Mouse (Mus musculus): ENCODE results near the gene Psme1. TPM values are rescaled to one million over a fixed set of nuclear protein-coding genes. Genes with fewer than 3 reads are reported as not detected.

Gene Psme1
- total and polyA plus RNA-seq, 2 experiments from 2014 or later = 145 to 250 TPM

DNA sequence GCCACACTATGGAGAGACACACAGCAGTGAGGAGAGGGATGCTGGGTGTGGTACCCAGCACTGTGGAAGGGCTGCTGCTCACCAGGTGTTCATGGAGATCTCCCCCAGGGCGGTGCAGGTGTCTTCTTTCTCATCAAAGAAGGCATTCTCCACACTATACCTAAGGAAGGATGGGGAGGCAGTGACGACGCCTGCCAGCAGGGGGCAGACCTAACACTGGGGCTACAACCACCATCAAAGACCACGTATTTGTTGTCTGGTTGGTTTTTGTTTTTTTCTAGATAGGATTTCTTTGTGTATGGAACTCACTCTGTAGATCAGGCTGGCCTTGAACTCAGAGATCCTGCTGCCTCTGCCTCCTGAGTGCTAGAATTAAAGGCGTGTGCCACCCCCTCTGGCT lies 51.4 kb downstream of the Psme1 start:
- no peaks in the 10 kb centered on the region for H3K27me3 ChIP-seq (ENCODE audit: control insufficient read depth, insufficient read depth, low read length)
- H3K4me2 ChIP-seq (ENCODE audit: low read depth, low read length) = no peak overlapping the region
- no peaks in the 10 kb centered on the region for H3K9me3 ChIP-seq (replicated peaks; ENCODE audit: control insufficient read depth, low read length)
- no peak overlapping the region for H3K27ac ChIP-seq (ENCODE audit: low read depth)
- H3K4me3 ChIP-seq (ENCODE audit: low read depth, low read length) = no peak overlapping the region
- WGBS = 46% methylated on average over 5 of the region's 5 CpGs
- TF ChIP-seq CTCF (IDR thresholded peaks at IDR 0.05; ENCODE audit: low read depth) = peak; percentile 68
- TF ChIP-seq EP300 (IDR thresholded peaks at IDR 0.05; ENCODE audit: low read depth) = no peak
- peaks cover 95% of the 10 kb centered on the region for H3K36me3 ChIP-seq (replicated peaks; ENCODE audit: control insufficient read depth, insufficient read depth, low read length)
- no peak for ATAC-seq (ENCODE audit: insufficient read depth, low read depth)
- H3K4me1 ChIP-seq (ENCODE audit: control insufficient read depth, insufficient read depth) = no peaks in the 10 kb centered on the region
- no peak overlapping the region for H3K9ac ChIP-seq (replicated peaks; ENCODE audit: low read depth, low read length)
- no peak for DNase-seq (ENCODE audit: low spot score)

Other genes with a start within 250 kb of the Psme1 start
Only the 30 nearest of the 31 such genes appear.
- gene Dhrs4, start 99.4 kb upstream of the Psme1 start, total RNA-seq (2014; rRNA removed; ENCODE audit: low replicate concordance) = 36.5 and 48.8 TPM in 2 replicates
- 82.5 and 83.3 TPM in 2 replicates for gene Dhrs4, start 99.4 kb upstream of the Psme1 start, polyA plus RNA-seq (2015; fragmentation: Nextera tagmentation; extraction: Ambion mirVana)
- gene Carmil3, start 87.5 kb upstream of the Psme1 start, total RNA-seq (2014; rRNA removed; ENCODE audit: low replicate concordance) = 3.4 and 6.1 TPM in 2 replicates
- gene Carmil3, start 87.5 kb upstream of the Psme1 start, polyA plus RNA-seq (2015; fragmentation: Nextera tagmentation; extraction: Ambion mirVana) = 0.49 and 0.56 TPM in 2 replicates
- 0.08 TPM in 1 of 2 replicates, not detected in the other for gene Cpne6, start 67.7 kb upstream of the Psme1 start, total RNA-seq (2014; rRNA removed; ENCODE audit: low replicate concordance)
- gene Cpne6, start 67.7 kb upstream of the Psme1 start, polyA plus RNA-seq (2015; fragmentation: Nextera tagmentation; extraction: Ambion mirVana) = 0.08 and 0.26 TPM in 2 replicates
- not detected in 2 replicates for gene Nrl, start 53.1 kb upstream of the Psme1 start, total RNA-seq (2014; rRNA removed; ENCODE audit: low replicate concordance)
- not detected in 2 replicates for gene Nrl, start 53.1 kb upstream of the Psme1 start, polyA plus RNA-seq (2015; fragmentation: Nextera tagmentation; extraction: Ambion mirVana)
- 48.3 and 85.2 TPM in 2 replicates for gene Pck2, start 37.9 kb upstream of the Psme1 start, total RNA-seq (2014; rRNA removed; ENCODE audit: low replicate concordance)
- gene Pck2, start 37.9 kb upstream of the Psme1 start, polyA plus RNA-seq (2015; fragmentation: Nextera tagmentation; extraction: Ambion mirVana) = 22.6 and 24.2 TPM in 2 replicates
- 74.4 and 84.9 TPM in 2 replicates for gene Dcaf11, start 18.1 kb upstream of the Psme1 start, total RNA-seq (2014; rRNA removed; ENCODE audit: low replicate concordance)
- 75.2 and 81.6 TPM in 2 replicates for gene Dcaf11, start 18.1 kb upstream of the Psme1 start, polyA plus RNA-seq (2015; fragmentation: Nextera tagmentation; extraction: Ambion mirVana)
- 15.5 TPM in 1 of 2 replicates, not detected in the other for gene A730061H03Rik, start 17.7 kb upstream of the Psme1 start, total RNA-seq (2014; rRNA removed; ENCODE audit: low replicate concordance)
- 1.3 and 1.4 TPM in 2 replicates for gene A730061H03Rik, start 17.7 kb upstream of the Psme1 start, polyA plus RNA-seq (2015; fragmentation: Nextera tagmentation; extraction: Ambion mirVana)
- 212 and 277 TPM in 2 replicates for gene Fitm1, start 2.5 kb upstream of the Psme1 start, total RNA-seq (2014; rRNA removed; ENCODE audit: low replicate concordance)
- 181 and 195 TPM in 2 replicates for gene Fitm1, start 2.5 kb upstream of the Psme1 start, polyA plus RNA-seq (2015; fragmentation: Nextera tagmentation; extraction: Ambion mirVana)
- 36.1 and 37.6 TPM in 2 replicates for gene Emc9, start 7.2 kb downstream of the Psme1 start, total RNA-seq (2014; rRNA removed; ENCODE audit: low replicate concordance)
- 52.9 and 54.1 TPM in 2 replicates for gene Emc9, start 7.2 kb downstream of the Psme1 start, polyA plus RNA-seq (2015; fragmentation: Nextera tagmentation; extraction: Ambion mirVana)
- gene Psme2, start 13.0 kb downstream of the Psme1 start, total RNA-seq (2014; rRNA removed; ENCODE audit: low replicate concordance) = 35.3 and 352 TPM in 2 replicates
- 220 and 234 TPM in 2 replicates for gene Psme2, start 13.0 kb downstream of the Psme1 start, polyA plus RNA-seq (2015; fragmentation: Nextera tagmentation; extraction: Ambion mirVana)
- 15.0 and 20.1 TPM in 2 replicates for gene Rnf31, start 13.6 kb downstream of the Psme1 start, total RNA-seq (2014; rRNA removed; ENCODE audit: low replicate concordance)
- gene Rnf31, start 13.6 kb downstream of the Psme1 start, polyA plus RNA-seq (2015; fragmentation: Nextera tagmentation; extraction: Ambion mirVana) = 10.3 and 13.6 TPM in 2 replicates
- 31.5 and 44.7 TPM in 2 replicates for gene Irf9, start 25.4 kb downstream of the Psme1 start, total RNA-seq (2014; rRNA removed; ENCODE audit: low replicate concordance)
- gene Irf9, start 25.4 kb downstream of the Psme1 start, polyA plus RNA-seq (2015; fragmentation: Nextera tagmentation; extraction: Ambion mirVana) = 11.6 and 14.2 TPM in 2 replicates
- 1.5 and 9.1 TPM in 2 replicates for gene Rec8, start 39.9 kb downstream of the Psme1 start, total RNA-seq (2014; rRNA removed; ENCODE audit: low replicate concordance)
- 1.9 and 2.1 TPM in 2 replicates for gene Rec8, start 39.9 kb downstream of the Psme1 start, polyA plus RNA-seq (2015; fragmentation: Nextera tagmentation; extraction: Ambion mirVana)
- gene Ipo4, start 57.8 kb downstream of the Psme1 start, total RNA-seq (2014; rRNA removed; ENCODE audit: low replicate concordance) = 34.9 and 49.8 TPM in 2 replicates
- gene Ipo4, start 57.8 kb downstream of the Psme1 start, polyA plus RNA-seq (2015; fragmentation: Nextera tagmentation; extraction: Ambion mirVana) = 32.0 and 37.6 TPM in 2 replicates
- 0.15 and 6.9 TPM in 2 replicates for gene Gm49378, start 59.8 kb downstream of the Psme1 start, total RNA-seq (2014; rRNA removed; ENCODE audit: low replicate concordance)
- gene Gm49378, start 59.8 kb downstream of the Psme1 start, polyA plus RNA-seq (2015; fragmentation: Nextera tagmentation; extraction: Ambion mirVana) = 1.1 and 1.2 TPM in 2 replicates
- gene Tm9sf1, start 65.7 kb downstream of the Psme1 start, total RNA-seq (2014; rRNA removed; ENCODE audit: low replicate concordance) = 62.8 and 83.3 TPM in 2 replicates
- gene Tm9sf1, start 65.7 kb downstream of the Psme1 start, polyA plus RNA-seq (2015; fragmentation: Nextera tagmentation; extraction: Ambion mirVana) = 62.7 and 67.4 TPM in 2 replicates
- 0.12 TPM in 1 of 2 replicates, not detected in the other for gene Tssk4, start 72.1 kb downstream of the Psme1 start, total RNA-seq (2014; rRNA removed; ENCODE audit: low replicate concordance)
- gene Tssk4, start 72.1 kb downstream of the Psme1 start, polyA plus RNA-seq (2015; fragmentation: Nextera tagmentation; extraction: Ambion mirVana) = 0.25 and 0.31 TPM in 2 replicates
- 62.4 and 66.0 TPM in 2 replicates for gene Mdp1, start 82.4 kb downstream of the Psme1 start, total RNA-seq (2014; rRNA removed; ENCODE audit: low replicate concordance)
- 98.6 and 104 TPM in 2 replicates for gene Mdp1, start 82.4 kb downstream of the Psme1 start, polyA plus RNA-seq (2015; fragmentation: Nextera tagmentation; extraction: Ambion mirVana)
- gene Gmpr2, start 93.8 kb downstream of the Psme1 start, total RNA-seq (2014; rRNA removed; ENCODE audit: low replicate concordance) = 27.4 and 31.8 TPM in 2 replicates
- gene Gmpr2, start 93.8 kb downstream of the Psme1 start, polyA plus RNA-seq (2015; fragmentation: Nextera tagmentation; extraction: Ambion mirVana) = 27.7 and 29.2 TPM in 2 replicates
- gene Nedd8, start 94.0 kb downstream of the Psme1 start, total RNA-seq (2014; rRNA removed; ENCODE audit: low replicate concordance) = 137 and 141 TPM in 2 replicates
- 460 and 483 TPM in 2 replicates for gene Nedd8, start 94.0 kb downstream of the Psme1 start, polyA plus RNA-seq (2015; fragmentation: Nextera tagmentation; extraction: Ambion mirVana)
- 11.9 and 20.2 TPM in 2 replicates for gene Tinf2, start 103.7 kb downstream of the Psme1 start, total RNA-seq (2014; rRNA removed; ENCODE audit: low replicate concordance)
- 15.9 and 17.1 TPM in 2 replicates for gene Tinf2, start 103.7 kb downstream of the Psme1 start, polyA plus RNA-seq (2015; fragmentation: Nextera tagmentation; extraction: Ambion mirVana)
- 0.85 and 1.3 TPM in 2 replicates for gene Tgm1, start 135.8 kb downstream of the Psme1 start, total RNA-seq (2014; rRNA removed; ENCODE audit: low replicate concordance)
- 0.11 and 0.27 TPM in 2 replicates for gene Tgm1, start 135.8 kb downstream of the Psme1 start, polyA plus RNA-seq (2015; fragmentation: Nextera tagmentation; extraction: Ambion mirVana)
- 35.6 and 36.8 TPM in 2 replicates for gene Rabggta, start 144.1 kb downstream of the Psme1 start, total RNA-seq (2014; rRNA removed; ENCODE audit: low replicate concordance)
- 20.8 and 21.8 TPM in 2 replicates for gene Rabggta, start 144.1 kb downstream of the Psme1 start, polyA plus RNA-seq (2015; fragmentation: Nextera tagmentation; extraction: Ambion mirVana)
- 51.9 and 58.1 TPM in 2 replicates for gene Dhrs1, start 167.6 kb downstream of the Psme1 start, total RNA-seq (2014; rRNA removed; ENCODE audit: low replicate concordance)
- 62.9 and 65.0 TPM in 2 replicates for gene Dhrs1, start 167.6 kb downstream of the Psme1 start, polyA plus RNA-seq (2015; fragmentation: Nextera tagmentation; extraction: Ambion mirVana)
- 20.2 and 26.3 TPM in 2 replicates for gene Nop9, start 167.6 kb downstream of the Psme1 start, total RNA-seq (2014; rRNA removed; ENCODE audit: low replicate concordance)
- 13.1 and 14.2 TPM in 2 replicates for gene Nop9, start 167.6 kb downstream of the Psme1 start, polyA plus RNA-seq (2015; fragmentation: Nextera tagmentation; extraction: Ambion mirVana)
- 0.31 and 0.34 TPM in 2 replicates for gene Cideb, start 180.3 kb downstream of the Psme1 start, total RNA-seq (2014; rRNA removed; ENCODE audit: low replicate concordance)
- 2.8 and 3.6 TPM in 2 replicates for gene Cideb, start 180.3 kb downstream of the Psme1 start, polyA plus RNA-seq (2015; fragmentation: Nextera tagmentation; extraction: Ambion mirVana)
- gene Ltb4r2, start 183.3 kb downstream of the Psme1 start, total RNA-seq (2014; rRNA removed; ENCODE audit: low replicate concordance) = not detected in 2 replicates
- 0.10 and 0.22 TPM in 2 replicates for gene Ltb4r2, start 183.3 kb downstream of the Psme1 start, polyA plus RNA-seq (2015; fragmentation: Nextera tagmentation; extraction: Ambion mirVana)
- 0.62 TPM in 1 of 2 replicates, not detected in the other for gene Ltb4r1, start 187.8 kb downstream of the Psme1 start, total RNA-seq (2014; rRNA removed; ENCODE audit: low replicate concordance)
- 0.38 and 0.40 TPM in 2 replicates for gene Ltb4r1, start 187.8 kb downstream of the Psme1 start, polyA plus RNA-seq (2015; fragmentation: Nextera tagmentation; extraction: Ambion mirVana)
- gene Adcy4, start 206.0 kb downstream of the Psme1 start, total RNA-seq (2014; rRNA removed; ENCODE audit: low replicate concordance) = 16.2 and 17.4 TPM in 2 replicates
- 10.6 TPM in 2 replicates for gene Adcy4, start 206.0 kb downstream of the Psme1 start, polyA plus RNA-seq (2015; fragmentation: Nextera tagmentation; extraction: Ambion mirVana)
- 8.5 and 16.3 TPM in 2 replicates for gene Ripk3, start 210.7 kb downstream of the Psme1 start, total RNA-seq (2014; rRNA removed; ENCODE audit: low replicate concordance)
- gene Ripk3, start 210.7 kb downstream of the Psme1 start, polyA plus RNA-seq (2015; fragmentation: Nextera tagmentation; extraction: Ambion mirVana) = 9.3 and 9.4 TPM in 2 replicates